Mouse (Mus musculus) liver, embryonic 12.5 days (tissue): Measurements from ENCODE around the gene Ccer2. TPM values are rescaled to one million over a fixed set of nuclear protein-coding genes. Genes with fewer than 3 reads are reported as not detected.

Source experiments
- ATAC-seq: fragments of 200-750 bp; cut with Nextera tagmentation; 2 replicates; pipeline ENCODE4 v1.8.0; 2017; ENCODE audit warnings: moderate number of reproducible peaks, mild to moderate bottlenecking, moderate library complexity
- H3K27ac ChIP-seq: fragments of 300-500 bp; sonication (generic); 2 replicates; pipeline ENCODE4 v1.5.1; 2016; ENCODE audit warnings: mild to moderate bottlenecking
- H3K27me3 ChIP-seq: fragments of 300-500 bp; sonication (generic); replicated peaks from 2 replicates; pipeline ENCODE4 v1.6.1; 2016; ENCODE audit warnings: mild to moderate bottlenecking, moderate library complexity
- H3K36me3 ChIP-seq: fragments of 300-500 bp; sonication (generic); 2 replicates; pipeline ENCODE4 v1.6.1; 2016; ENCODE audit warnings: mild to moderate bottlenecking, moderate library complexity
- H3K4me1 ChIP-seq: fragments of 300-500 bp; sonication (generic); 2 replicates; pipeline ENCODE4 v1.6.1; 2016
- H3K4me2 ChIP-seq: fragments of 300-500 bp; sonication (generic); 2 replicates; pipeline ENCODE4 v1.6.1; 2016; ENCODE audit warnings: mild to moderate bottlenecking, moderate library complexity
- H3K4me3 ChIP-seq: fragments of 300-500 bp; sonication (generic); 2 replicates; pipeline ENCODE4 v1.5.1; 2016; ENCODE audit warnings: mild to moderate bottlenecking, moderate library complexity
- H3K9ac ChIP-seq: fragments of 300-500 bp; sonication (generic); 2 replicates; pipeline ENCODE4 v1.6.1; 2016; ENCODE audit warnings: mild to moderate bottlenecking, moderate library complexity
- H3K9me3 ChIP-seq: fragments of 300-500 bp; sonication (generic); replicated peaks from 2 replicates; pipeline ENCODE4 v1.6.1; 2016; ENCODE audit warnings: mild to moderate bottlenecking, moderate library complexity
- WGBS: fragments of 180-500 bp; shearing (Covaris S2); methylation state at CpG from one replicate; pipeline ENCODE4 v1.1.7; 2016; ENCODE audit not compliant: insufficient replicate concordance; 5-methylcytosine and 5-hydroxymethylcytosine counted together
- polyA plus RNA-seq: library from polyadenylated mRNA; unstranded; fragments of >200 nt; fragmentation: Nextera tagmentation; extraction: Ambion mirVana; gene quantifications from 2 replicates; pipeline ENCODE4 v1.2.1, GENCODE M21; 2016

Gene Ccer2
- polyA plus RNA-seq, 1 experiment from 2014 or later, result not detected

DNA sequence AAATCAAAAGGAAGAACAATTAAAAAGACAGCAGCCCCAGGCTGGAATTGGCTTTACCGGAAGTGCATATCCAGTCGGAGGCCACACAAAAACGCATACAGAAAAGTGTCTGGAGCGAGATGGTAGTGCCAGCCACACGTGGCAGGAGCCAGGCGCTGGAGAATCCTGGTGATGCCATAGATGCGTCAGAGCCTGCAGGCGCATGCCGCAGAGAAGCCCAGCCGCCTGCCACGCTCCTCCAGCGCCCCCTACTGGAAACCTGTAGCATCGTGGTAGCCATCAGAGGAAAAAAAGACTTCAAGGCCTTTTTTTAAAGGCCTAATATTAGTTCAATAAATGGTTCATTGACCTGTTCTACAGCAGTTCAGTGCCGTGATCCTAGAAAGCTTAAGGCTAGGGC is 29.4 kb upstream of the Ccer2 start:
- no peaks in the 10 kb centered on the region for H3K36me3 ChIP-seq
- no peak overlapping the region for H3K4me3 ChIP-seq
- WGBS, result 11% methylated on average over 14 of the region's 14 CpGs
- no peak overlapping the region for H3K4me2 ChIP-seq
- H3K4me1 ChIP-seq, result no peaks in the 10 kb centered on the region
- no peak for ATAC-seq
- peaks cover 17% of the 10 kb centered on the region for H3K27me3 ChIP-seq
- H3K9ac ChIP-seq, result no peak overlapping the region
- peaks cover 14% of the 10 kb centered on the region for H3K9me3 ChIP-seq
- no peak overlapping the region for H3K27ac ChIP-seq

GRCm38 (mm10) chr7:28727649-28728340 is 28.2 kb upstream of the Ccer2 start:
- ATAC-seq, result no peak
- 60% methylated on average over 10 of the region's 10 CpGs for WGBS

GRCm38 (mm10) chr7:28732341-28733142 is 23.4 kb upstream of the Ccer2 start:
- ATAC-seq, result peak; percentile 88
- Histone ChIP-seq H3K4me1 (peaks cover 19% of the 10 kb centered on the region), H3K27me3 (peaks cover 28% of the 10 kb centered on the region), H3K4me2 (peak overlapping the region; percentile 91), H3K4me3 (peak overlapping the region; percentile 57), H3K36me3 (peaks cover 9% of the 10 kb centered on the region), H3K27ac (no peak overlapping the region), H3K9me3 (peaks cover 10% of the 10 kb centered on the region), H3K9ac (peak overlapping the region; percentile 56)
- 4% methylated on average over 58 of the region's 58 CpGs for WGBS

More at GRCm38 (mm10) chr7:28727649-28728340, 28.2 kb upstream of the Ccer2 start:
- no peak overlapping the region for H3K9ac ChIP-seq
- H3K36me3 ChIP-seq, result no peaks in the 10 kb centered on the region
- H3K27ac ChIP-seq, result no peak overlapping the region
- H3K4me2 ChIP-seq, result no peak overlapping the region
- no peak overlapping the region for H3K4me3 ChIP-seq
- H3K9me3 ChIP-seq, result peaks cover 18% of the 10 kb centered on the region
- peaks cover 9% of the 10 kb centered on the region for H3K4me1 ChIP-seq
- peaks cover 28% of the 10 kb centered on the region for H3K27me3 ChIP-seq

- 0 out of 2 replicates have a peak overlapping the region, but pooled peaks have one; percentile 56 for H3K9ac ChIP-seq
- H3K27ac ChIP-seq, result no peak overlapping the region
- peak overlapping the region; percentile 91 for H3K4me2 ChIP-seq
Observed at GRCm38 (mm10) chr7:28733211-28733610, 22.8 kb upstream of the Ccer2 start.

GRCm38 (mm10) chr7:28735701-28736100 is 20.3 kb upstream of the Ccer2 start:
- no peak overlapping the region for H3K9ac ChIP-seq

More at GRCm38 (mm10) chr7:28733211-28733610, 22.8 kb upstream of the Ccer2 start:
- H3K9me3 ChIP-seq, result peaks cover 10% of the 10 kb centered on the region
- WGBS, result 15% methylated on average over 11 of the region's 11 CpGs
- H3K4me1 ChIP-seq, result peaks cover 19% of the 10 kb centered on the region
- H3K36me3 ChIP-seq, result peaks cover 16% of the 10 kb centered on the region
- ATAC-seq, result no peak
- H3K27me3 ChIP-seq, result peaks cover 28% of the 10 kb centered on the region
- peak overlapping the region; percentile 57 for H3K4me3 ChIP-seq

DNA sequence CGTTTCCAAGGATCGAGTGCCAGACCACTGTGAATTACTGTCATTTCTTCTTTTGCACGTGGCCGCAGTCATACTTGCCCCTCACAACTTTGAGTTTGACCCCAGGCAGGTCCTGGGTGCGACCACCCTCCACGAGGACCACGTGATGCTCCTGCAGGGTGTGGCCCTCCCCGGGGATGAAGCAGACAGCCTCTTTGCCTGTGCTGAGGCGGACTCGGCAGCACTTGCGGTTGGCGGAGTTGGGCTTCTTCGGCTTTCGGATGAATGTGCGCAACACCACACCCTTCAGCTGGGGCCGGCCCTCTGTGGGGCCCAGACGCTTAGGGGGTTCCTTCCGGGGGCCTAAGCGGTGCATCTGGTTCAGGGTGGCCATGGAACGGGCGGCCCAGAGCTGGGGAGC is 16.1 kb upstream of the Ccer2 start:
- Histone ChIP-seq H3K4me3 (no peak overlapping the region), H3K9me3 (no peaks in the 10 kb centered on the region), H3K4me2 (no peak overlapping the region), H3K27ac (no peak overlapping the region), H3K9ac (no peak overlapping the region), H3K4me1 (peaks cover 31% of the 10 kb centered on the region), H3K36me3 (peaks cover 46% of the 10 kb centered on the region), H3K27me3 (no peaks in the 10 kb centered on the region)
- WGBS, result 87% methylated on average over 21 of the region's 21 CpGs
- ATAC-seq, result no peak

More at GRCm38 (mm10) chr7:28735701-28736100, 20.3 kb upstream of the Ccer2 start:
- 66% methylated on average over 6 of the region's 6 CpGs for WGBS
- H3K4me3 ChIP-seq, result no peak overlapping the region
- H3K9me3 ChIP-seq, result peaks cover 10% of the 10 kb centered on the region
- peaks cover 38% of the 10 kb centered on the region for H3K36me3 ChIP-seq
- no peak for ATAC-seq
- no peak overlapping the region for H3K4me2 ChIP-seq
- no peak overlapping the region for H3K27ac ChIP-seq
- peaks cover 20% of the 10 kb centered on the region for H3K27me3 ChIP-seq
- peaks cover 32% of the 10 kb centered on the region for H3K4me1 ChIP-seq

DNA sequence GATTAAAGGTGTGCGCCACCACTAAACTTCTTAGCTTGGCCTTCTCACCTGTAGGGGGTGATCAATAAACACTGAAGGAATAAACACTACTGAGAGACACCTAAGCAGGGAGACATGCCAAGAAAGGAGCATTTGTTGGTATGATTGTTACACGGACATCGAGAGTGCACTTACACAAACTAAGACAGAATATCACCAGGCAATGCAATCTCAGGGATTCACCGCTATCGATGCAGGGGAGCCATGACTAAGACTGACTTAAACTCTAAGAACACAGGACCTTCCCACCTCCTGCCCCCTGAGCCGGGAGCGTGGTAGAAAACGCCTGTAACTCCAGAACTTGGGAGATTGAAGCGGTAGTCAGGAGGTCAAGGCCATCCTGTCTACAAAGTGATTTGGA is 15.0 kb upstream of the Ccer2 start:
- Histone ChIP-seq H3K9me3 (no peaks in the 10 kb centered on the region), H3K27me3 (no peaks in the 10 kb centered on the region), H3K9ac (peak overlapping the region; percentile 87), H3K4me2 (peak overlapping the region; percentile 92), H3K4me1 (peaks cover 31% of the 10 kb centered on the region), H3K27ac (peak overlapping the region; percentile 83), H3K4me3 (peak overlapping the region; percentile 68), H3K36me3 (peaks cover 56% of the 10 kb centered on the region)
- 28% methylated on average over 9 of the region's 9 CpGs for WGBS
- ATAC-seq, result no peak

DNA sequence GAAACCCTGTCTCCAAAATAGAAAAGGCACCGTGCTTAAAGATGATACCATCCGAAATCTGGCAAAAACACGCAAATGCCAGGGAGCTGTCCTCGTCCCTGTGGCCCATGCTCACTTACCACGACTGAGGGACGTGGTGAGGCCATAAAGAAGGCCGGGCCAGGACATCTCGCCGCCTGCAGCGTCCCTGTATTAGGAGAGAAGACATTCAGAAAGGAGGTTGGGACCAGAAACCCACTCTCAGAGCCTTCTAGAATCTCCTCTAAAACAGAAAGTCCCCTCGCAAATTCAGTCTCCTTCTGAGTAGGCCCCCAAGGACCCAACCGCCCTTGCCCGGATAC is 14.6 kb upstream of the Ccer2 start:
- peak overlapping the region; percentile 87 for H3K9ac ChIP-seq
- WGBS, result 1% methylated on average over 13 of the region's 13 CpGs
- peak overlapping the region; percentile 92 for H3K4me2 ChIP-seq
- no peaks in the 10 kb centered on the region for H3K27me3 ChIP-seq
- ATAC-seq, result peak; percentile 21
- H3K4me3 ChIP-seq, result peak overlapping the region; percentile 68
- no peaks in the 10 kb centered on the region for H3K9me3 ChIP-seq
- peaks cover 31% of the 10 kb centered on the region for H3K4me1 ChIP-seq
- H3K27ac ChIP-seq, result peak overlapping the region; percentile 83
- H3K36me3 ChIP-seq, result peaks cover 60% of the 10 kb centered on the region

- WGBS, result 0% methylated on average over 39 of the region's 39 CpGs
- H3K4me1 ChIP-seq, result peaks cover 31% of the 10 kb centered on the region
- peak within 1 kb of the TSS; percentile 68 for H3K4me3 ChIP-seq
- H3K36me3 ChIP-seq, result peaks cover 62% of the 10 kb centered on the region
- H3K9me3 ChIP-seq, result no peaks in the 10 kb centered on the region
- H3K27me3 ChIP-seq, result no peaks in the 10 kb centered on the region
- ATAC-seq, result peak; percentile 95
- peak within 1 kb of the TSS; percentile 87 for H3K9ac ChIP-seq
- peak within 1 kb of the TSS; percentile 92 for H3K4me2 ChIP-seq
- peak within 1 kb of the TSS; percentile 83 for H3K27ac ChIP-seq
Observed at GRCm38 (mm10) chr7:28741709-28742438, 14.1 kb upstream of the Ccer2 start, which contains the start of the genes Mrps12 and Sars2. Mrps12 (minus strand) TSS chr7:28741820. Sars2 (plus strand) TSS chr7:28741992.

DNA sequence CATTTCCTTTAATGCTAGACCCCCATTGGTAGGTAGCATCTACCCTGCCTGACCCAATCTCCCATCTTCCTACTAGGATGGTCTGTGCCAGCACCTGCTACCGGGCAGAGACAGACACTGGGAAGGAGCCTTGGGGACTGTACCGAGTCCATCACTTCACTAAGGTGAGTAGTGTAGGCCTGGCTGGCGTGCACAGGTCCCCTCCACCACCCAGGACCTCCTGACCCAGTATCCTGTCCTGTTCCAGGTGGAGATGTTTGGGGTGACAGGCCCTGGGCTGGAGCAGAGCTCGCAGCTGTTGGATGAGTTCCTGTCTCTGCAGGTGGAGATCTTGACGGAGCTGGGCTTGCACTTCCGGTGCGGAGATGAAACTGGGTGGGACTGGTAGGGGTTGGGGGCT is 6.0 kb upstream of the Ccer2 start:
- H3K4me2 ChIP-seq, result no peak overlapping the region
- WGBS, result 85% methylated on average over 7 of the region's 7 CpGs
- no peaks in the 10 kb centered on the region for H3K9me3 ChIP-seq
- no peak for ATAC-seq
- no peaks in the 10 kb centered on the region for H3K4me1 ChIP-seq
- H3K27ac ChIP-seq, result no peak overlapping the region
- no peak overlapping the region for H3K9ac ChIP-seq
- H3K4me3 ChIP-seq, result no peak overlapping the region
- H3K36me3 ChIP-seq, result peaks cover 63% of the 10 kb centered on the region
- peaks cover 4% of the 10 kb centered on the region; the same call in 1 of the 2 replicates for H3K27me3 ChIP-seq

GRCm38 (mm10) chr7:28758623-28759022 is 2.6 kb downstream of the Ccer2 start:
- H3K4me3 ChIP-seq, result no peak overlapping the region
- H3K9ac ChIP-seq, result no peak overlapping the region
- H3K36me3 ChIP-seq, result peaks cover 62% of the 10 kb centered on the region
- no peaks in the 10 kb centered on the region for H3K9me3 ChIP-seq
- no peak overlapping the region for H3K4me2 ChIP-seq
- H3K4me1 ChIP-seq, result peaks cover 4% of the 10 kb centered on the region
- peaks cover 31% of the 10 kb centered on the region for H3K27me3 ChIP-seq
- no peak for ATAC-seq
- no peak overlapping the region for H3K27ac ChIP-seq
- WGBS, result 80% methylated on average over 13 of the region's 13 CpGs
